Mouse (Mus musculus): ENCODE data around the gene Dhx34.
"Not testable (repeated sequence)": the region's sequence is repeated elsewhere in the genome, so short reads cannot be mapped to it uniquely, and the experiment has no call there.

- not testable (repeated sequence) for TF ChIP-seq CTCF (IDR thresholded peaks at IDR 0.05; ENCODE audit: control insufficient read depth, insufficient read depth, low read length); POLR2A (IDR thresholded peaks at IDR 0.05; ENCODE audit: borderline replicate concordance, control insufficient read depth, low read depth, low read length)
Measured at GRCm38 (mm10) chr7:16255963-16256362, 34.1 kb upstream of the Dhx34 start.

Measured in bone marrow, adult 2 months (tissue).